Mouse (Mus musculus): ENCODE measurements around the gene Slc1a7. TPM values are rescaled to one million over a fixed set of nuclear protein-coding genes. Genes with fewer than 3 reads are reported as not detected.

Slc1a7 gene
- under 1 TPM; 0.72 to 0.79 TPM for total RNA-seq (2021)

DNA sequence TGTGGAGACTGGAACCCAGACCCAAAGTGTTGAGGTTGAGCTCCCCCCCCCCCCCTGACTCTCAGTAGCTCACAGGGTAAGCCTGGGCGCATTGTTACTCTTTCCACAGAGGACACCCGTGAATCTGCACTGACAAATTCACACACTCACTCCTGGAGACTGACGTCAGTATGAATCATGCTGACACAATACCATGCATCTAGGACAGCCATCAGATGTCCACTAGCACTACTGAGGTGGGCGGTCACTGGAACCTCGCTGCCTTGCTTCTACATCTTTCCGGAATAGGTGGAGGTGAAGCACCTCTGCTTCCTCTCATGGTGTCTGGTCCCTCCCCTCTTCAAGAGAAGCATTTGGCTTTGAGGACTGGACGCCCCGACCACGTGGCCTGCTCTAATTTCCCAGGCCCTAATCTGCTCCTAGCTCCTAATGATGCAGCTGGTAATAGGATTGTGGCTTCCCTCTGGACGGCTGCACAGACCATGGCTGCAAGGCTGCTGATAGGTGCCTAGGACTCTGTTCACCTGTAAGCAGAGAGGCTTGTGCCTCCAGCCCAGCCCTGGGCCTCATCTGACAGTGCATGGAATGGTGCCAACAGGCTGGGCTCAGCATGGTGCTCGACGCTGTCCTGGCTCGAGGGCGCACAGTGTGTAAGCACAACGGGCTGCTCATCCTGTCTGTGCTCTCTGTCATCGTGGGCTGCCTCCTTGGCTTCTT, at the start of gene Slc1a7:
Slc1a7 (plus strand) TSS at position 367 of the 717 bp plus-strand sequence.
- DNase-seq (ENCODE audit: low spot score in 2 of 2) = no peak
- intact Hi-C loops (cut with DNase I) = no loop called here

- DNase-seq (ENCODE audit: low spot score in 2 of 2) = no peak
- intact Hi-C loops (cut with DNase I) = no loop called here
Measured at GRCm38 (mm10) chr4:107920336-107920735, 47.8 kb upstream of the Slc1a7 start.

GRCm38 (mm10) chr4:107921152-107921695, 46.9 kb upstream of the Slc1a7 start:
- intact Hi-C loops (cut with DNase I) = no loop called here
- no peak for DNase-seq (ENCODE audit: low spot score in 2 of 2)

DNA sequence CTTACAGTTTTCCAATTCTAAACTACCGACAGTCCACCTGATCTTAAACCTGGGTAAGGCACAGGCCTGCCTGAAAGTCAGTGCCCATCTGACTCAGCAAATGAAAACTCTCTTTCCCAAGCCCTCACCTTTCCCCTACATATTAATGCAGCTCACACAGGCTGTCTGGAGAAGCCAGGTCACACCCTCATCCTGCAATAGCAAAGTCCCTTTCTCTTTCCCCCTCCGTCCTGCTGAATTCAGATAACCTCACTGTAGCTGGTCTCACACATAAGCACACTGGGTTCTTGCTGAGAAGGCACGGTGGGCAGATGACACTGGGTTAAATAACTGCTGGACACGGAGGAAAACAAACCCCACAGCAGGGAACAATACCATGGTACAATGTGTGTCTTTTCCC, 46.2 kb upstream of the Slc1a7 start:
- intact Hi-C loops (cut with DNase I) = no loop called here

DNA sequence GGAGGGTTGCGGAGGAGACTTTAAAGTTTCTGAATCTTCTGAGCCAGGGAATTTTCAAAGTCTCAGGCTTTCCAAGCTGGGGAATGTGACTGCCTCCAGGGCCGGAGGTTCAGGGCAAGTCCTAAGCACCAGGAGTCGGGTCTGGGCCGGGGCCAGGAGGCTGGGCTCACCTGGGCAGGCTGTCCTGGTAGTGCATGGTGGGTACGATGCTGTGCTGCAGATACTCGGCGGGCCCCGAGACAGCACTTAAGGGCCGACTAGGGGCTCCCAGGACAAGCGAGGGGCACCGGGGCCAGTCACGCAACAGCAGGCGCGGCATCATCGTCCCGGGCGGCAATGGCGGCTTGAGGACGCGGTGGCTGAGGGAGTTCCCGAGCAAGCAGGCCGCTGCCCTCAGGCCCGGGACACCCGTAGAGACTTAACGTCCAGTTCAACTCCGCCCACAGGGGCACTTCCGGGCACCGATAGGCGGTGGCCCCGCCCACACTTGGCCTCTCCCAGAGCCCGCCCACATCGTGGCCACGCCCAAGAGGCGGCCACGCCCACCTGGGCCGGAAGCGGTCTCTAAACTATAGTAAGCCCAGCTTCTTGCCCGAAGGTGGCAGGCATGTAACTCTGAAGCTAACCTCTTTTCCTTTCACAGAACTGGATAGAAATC, 44.9 kb upstream of the Slc1a7 start, which contains the start of gene Cpt2:
Cpt2 (minus strand) TSS at position 466 of the 658 bp plus-strand sequence.
- peak; percentile 66 to 70 for DNase-seq (ENCODE audit: low spot score in 2 of 2)
- intact Hi-C loops (cut with DNase I) = no loop called here

More for the DNA sequence above, 46.2 kb upstream of the Slc1a7 start:
- no peak for DNase-seq (ENCODE audit: low spot score in 2 of 2)

DNA sequence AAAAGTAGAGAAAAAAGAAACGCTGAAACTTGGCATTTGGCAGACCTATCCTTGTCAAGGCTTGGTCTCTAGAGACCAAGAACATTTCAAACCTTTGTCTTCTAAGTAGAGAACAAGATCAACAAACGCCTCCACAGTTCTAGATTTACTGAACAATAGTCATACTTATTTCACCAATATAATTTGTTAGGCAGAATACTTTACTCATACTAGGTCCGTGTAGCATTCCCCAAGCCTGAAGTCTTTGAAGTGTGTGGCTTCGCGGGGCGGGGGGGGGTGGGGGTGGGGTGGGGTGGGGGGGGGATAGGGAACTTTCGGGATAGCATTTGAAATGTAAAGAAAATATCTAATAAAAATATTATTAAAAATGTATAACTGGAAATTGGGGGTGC, 44.3 kb upstream of the Slc1a7 start:
- no peak for DNase-seq (ENCODE audit: low spot score in 2 of 2)
- intact Hi-C loops (cut with DNase I) = no loop called here

- intact Hi-C loops (cut with DNase I) = no loop called here
- DNase-seq (ENCODE audit: low spot score in 2 of 2) = no peak
Measured at GRCm38 (mm10) chr4:107928269-107928668, 39.9 kb upstream of the Slc1a7 start.

DNA sequence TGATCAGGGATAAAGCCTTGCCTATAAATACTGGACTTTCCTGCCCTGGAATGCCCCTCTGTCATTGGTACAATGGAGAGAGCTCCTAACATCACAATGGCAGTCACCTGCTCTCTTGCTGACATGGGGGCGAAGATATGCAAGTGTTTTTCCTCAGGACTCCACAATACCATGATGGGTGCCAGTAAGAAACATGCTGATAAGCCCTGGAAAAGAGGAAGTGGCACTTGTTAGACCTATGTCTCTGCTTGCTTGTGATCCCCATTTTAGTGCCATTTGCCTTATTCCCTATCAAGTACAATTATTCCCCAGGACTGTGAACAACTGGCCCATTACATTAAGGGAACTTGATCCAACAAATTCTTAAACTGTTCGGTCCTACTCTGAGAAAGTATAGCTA, 39.4 kb upstream of the Slc1a7 start:
- intact Hi-C loops (cut with DNase I) = no loop called here
- no peak for DNase-seq (ENCODE audit: low spot score in 2 of 2)

GRCm38 (mm10) chr4:107931453-107931852, 36.7 kb upstream of the Slc1a7 start:
- no peak for DNase-seq (ENCODE audit: low spot score in 2 of 2)

GRCm38 (mm10) chr4:107933239-107933638, 34.9 kb upstream of the Slc1a7 start:
- DNase-seq (ENCODE audit: low spot score in 2 of 2) = no peak
- intact Hi-C loops (cut with DNase I) = no loop called here

More at GRCm38 (mm10) chr4:107931453-107931852, 36.7 kb upstream of the Slc1a7 start:
- intact Hi-C loops (cut with DNase I) = no loop called here

GRCm38 (mm10) chr4:107935254-107935653, 32.9 kb upstream of the Slc1a7 start:
- DNase-seq (ENCODE audit: low spot score in 2 of 2) = no peak
- intact Hi-C loops (cut with DNase I) = loop anchor here (5.0 kb wide), 2 partner anchors 122 to 137 kb away; no protein-coding TSS in a partner anchor

GRCm38 (mm10) chr4:107937338-107937737, 30.8 kb upstream of the Slc1a7 start:
- intact Hi-C loops (cut with DNase I) = loop anchor here (5.0 kb wide), 2 partner anchors 120 to 135 kb away; no protein-coding TSS in a partner anchor
- peak; percentile 48 to 56 for DNase-seq (ENCODE audit: low spot score in 2 of 2)

- intact Hi-C loops (cut with DNase I) = loop anchor here (5.0 kb wide), 2 partner anchors 119 to 134 kb away; no protein-coding TSS in a partner anchor
- no peak for DNase-seq (ENCODE audit: low spot score in 2 of 2)
Measured at GRCm38 (mm10) chr4:107938124-107938523, 30.0 kb upstream of the Slc1a7 start.

- intact Hi-C loops (cut with DNase I) = no loop called here
- DNase-seq (ENCODE audit: low spot score in 2 of 2) = no peak
Measured at GRCm38 (mm10) chr4:107942741-107943140, 25.4 kb upstream of the Slc1a7 start.

DNA sequence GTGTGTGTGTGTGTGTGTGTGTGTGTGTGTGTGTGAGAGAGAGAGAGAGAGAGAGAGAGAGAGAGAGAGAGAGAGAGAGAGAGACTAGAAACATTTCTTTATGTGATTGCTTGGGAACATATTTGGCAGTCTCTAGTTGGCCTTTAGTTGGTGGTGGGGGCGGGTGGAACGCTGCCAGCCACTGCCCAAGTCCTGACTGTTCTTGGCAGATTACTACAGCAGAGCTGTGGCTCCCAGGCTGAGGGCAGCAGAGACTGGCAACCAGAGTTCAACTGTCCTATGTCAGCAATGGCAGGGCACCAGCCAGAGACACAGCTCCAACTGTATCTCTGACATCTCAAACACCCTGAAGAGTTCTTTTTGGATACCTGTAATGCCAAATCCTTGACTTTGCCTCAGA, 24.0 kb upstream of the Slc1a7 start:
- DNase-seq (ENCODE audit: low spot score in 2 of 2) = no peak
- intact Hi-C loops (cut with DNase I) = no loop called here

DNA sequence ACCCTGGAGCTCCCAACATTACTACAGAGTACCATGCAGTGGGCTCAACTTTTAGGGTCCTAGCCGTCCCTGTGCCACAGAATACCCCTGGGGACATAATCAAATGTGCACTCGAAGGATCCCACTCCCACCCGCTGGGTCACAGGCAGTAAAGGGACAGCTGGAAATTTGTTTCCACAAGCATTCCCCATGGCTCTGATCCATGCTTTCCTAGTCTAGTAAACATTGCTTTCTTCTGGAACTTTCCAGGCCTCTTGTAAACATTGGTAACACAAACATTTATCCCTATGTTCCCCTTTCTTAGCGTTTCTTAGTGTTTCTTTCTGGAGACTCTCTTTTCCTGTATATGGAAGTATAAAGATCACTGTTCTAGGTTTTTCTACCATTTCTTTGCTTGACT, 18.2 kb upstream of the Slc1a7 start:
- no peak for DNase-seq (ENCODE audit: low spot score in 2 of 2)
- intact Hi-C loops (cut with DNase I) = no loop called here

- no peak for DNase-seq (ENCODE audit: low spot score in 2 of 2)
- intact Hi-C loops (cut with DNase I) = no loop called here
Measured at GRCm38 (mm10) chr4:107952845-107953244, 15.3 kb upstream of the Slc1a7 start.

- intact Hi-C loops (cut with DNase I) = no loop called here
- no peak for DNase-seq (ENCODE audit: low spot score in 2 of 2)
Measured at GRCm38 (mm10) chr4:107955691-107956090, 12.4 kb upstream of the Slc1a7 start.

- DNase-seq (ENCODE audit: low spot score in 2 of 2) = no peak
- intact Hi-C loops (cut with DNase I) = no loop called here
Measured at GRCm38 (mm10) chr4:107958487-107958886, 9.6 kb upstream of the Slc1a7 start.

DNA sequence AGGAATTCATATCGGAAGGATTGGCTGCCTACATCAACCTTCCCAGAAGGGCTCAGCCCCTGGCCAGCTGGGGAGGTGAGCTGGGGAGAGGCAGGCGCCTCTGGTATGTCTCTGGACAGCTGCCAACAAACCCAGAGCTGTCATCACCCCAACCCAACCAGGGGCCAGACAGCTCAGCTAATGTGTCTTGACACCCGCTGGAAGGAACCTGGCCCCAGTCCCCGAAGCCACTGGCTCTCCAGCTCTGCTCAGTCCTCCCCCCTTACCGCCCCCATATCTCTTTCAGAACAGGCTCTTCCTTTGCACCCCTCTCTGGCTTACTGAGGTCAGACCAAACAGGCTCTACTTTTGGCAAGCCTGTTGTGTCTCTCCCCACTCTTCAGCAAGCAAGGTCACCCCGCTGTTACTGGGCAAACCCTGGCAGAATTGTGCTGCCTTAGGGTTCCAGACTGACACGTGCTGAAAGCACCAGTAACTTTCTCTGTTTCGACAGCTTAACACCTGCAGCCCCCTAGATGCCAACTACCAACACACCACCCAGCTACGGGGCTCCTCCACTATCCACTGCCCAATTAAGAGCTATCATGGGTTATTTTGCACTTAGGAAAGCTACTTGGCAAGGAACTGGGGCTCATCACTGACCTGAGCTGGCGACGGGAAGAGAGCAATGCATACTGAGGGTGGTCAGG, 5.9 kb upstream of the Slc1a7 start:
- intact Hi-C loops (cut with DNase I) = no loop called here
- no peak for DNase-seq (ENCODE audit: low spot score in 2 of 2)

Measured in left cerebral cortex, postnatal 36 days (tissue).